Mouse (Mus musculus): ENCODE data around the gene Gal. TPM values are rescaled to one million over a fixed set of nuclear protein-coding genes. Genes with fewer than 3 reads are reported as not detected.
A peak's percentile ranks its signal among the peaks of the same experiment; 100 is the strongest.

Gal gene
- total RNA-seq, 2 experiments from 2014 or later = 0.33 TPM; not detected in 1

- intact Hi-C loops (cut with DNase I; ENCODE audit: low total_unique reads) = no loop called here
- peak; percentile 34 for DNase-seq
Observed at GRCm38 (mm10) chr19:3373380-3373779, 41.0 kb downstream of the Gal start.

DNA sequence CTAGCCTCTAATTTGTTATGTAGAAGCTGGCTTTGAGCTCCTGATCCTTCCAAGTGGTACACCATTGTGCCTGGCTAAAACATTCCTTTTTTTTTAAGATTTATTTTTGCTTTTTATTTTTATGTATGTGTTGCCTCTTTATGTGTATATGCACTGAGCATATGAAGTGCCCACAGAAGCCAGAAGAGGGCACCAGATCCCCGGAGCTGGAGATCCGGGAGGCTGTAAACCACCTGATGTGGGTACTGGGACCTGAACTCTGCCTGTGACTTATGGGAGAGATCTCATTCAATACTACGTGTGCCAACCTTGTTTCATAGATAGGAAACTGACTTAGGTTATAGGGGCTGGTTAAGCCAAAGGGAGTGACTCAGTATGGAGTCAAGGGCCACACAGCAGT is 46.1 kb downstream of the Gal start:
- intact Hi-C loops (cut with DNase I; ENCODE audit: low total_unique reads) = loop anchor here (5.0 kb wide), 1 partner anchor 66 kb away; no protein-coding TSS in a partner anchor
- no peak for DNase-seq

DNA sequence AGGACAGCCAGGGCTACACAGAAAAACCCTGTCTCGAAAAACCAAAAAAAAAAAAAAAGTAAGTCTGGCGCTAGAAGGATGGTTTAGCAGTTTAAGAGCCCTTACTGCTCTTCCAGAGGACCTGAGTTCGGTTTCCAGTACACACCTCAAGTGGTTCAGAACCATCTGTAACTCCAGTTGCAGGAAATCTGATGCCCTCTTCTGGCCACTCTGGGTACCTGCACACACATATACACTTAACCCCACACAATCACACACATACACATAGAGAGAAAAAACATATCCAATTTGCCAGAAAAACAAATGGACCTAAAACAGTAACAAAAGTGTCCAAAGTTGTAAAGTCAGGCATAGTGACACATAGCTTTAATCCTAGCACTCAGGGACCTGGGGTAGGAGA is 49.3 kb downstream of the Gal start:
- DNase-seq = no peak
- intact Hi-C loops (cut with DNase I; ENCODE audit: low total_unique reads) = loop anchor here (5.0 kb wide), 1 partner anchor 63 kb away; no protein-coding TSS in a partner anchor

GRCm38 (mm10) chr19:3363510-3363909 is 50.8 kb downstream of the Gal start:
- intact Hi-C loops (cut with DNase I; ENCODE audit: low total_unique reads) = no loop called here
- DNase-seq = no peak

Other genes starting within 250 kb of the Gal start
- gene Mrpl21, start 131.6 kb downstream of the Gal start, total RNA-seq (2021) = 10 to 100 TPM; 65.2 to 69.9 TPM
- 1 to 10 TPM; 3.6 to 4.0 TPM for gene Ighmbp2, start 131.5 kb downstream of the Gal start, total RNA-seq (2021)
- 10 to 100 TPM; 21.9 to 23.1 TPM for gene Cpt1a, start 92.2 kb downstream of the Gal start, total RNA-seq (2021)
- under 1 TPM; 0.20 to 0.43 TPM for gene Tesmin, start 25.7 kb downstream of the Gal start, total RNA-seq (2021)
- gene Ppp6r3, start 161.2 kb upstream of the Gal start, total RNA-seq (2021) = 10 to 100 TPM; 50.9 to 55.0 TPM

All from gastrocnemius, postnatal 14 days (tissue).